In genomic region chr10:127380251-127380691, GRCm38 (mm10) we compare ENCODE assay signal across 8 mouse cellular contexts. TPM values are rescaled to one million over a fixed set of nuclear protein-coding genes. Genes with fewer than 3 reads are reported as not detected.
A peak's percentile ranks its signal among the peaks of the same experiment; 100 is the strongest.
DNase-seq lines count a peak whose midpoint lies in the region; ATAC-seq lines count a peak whose summit lies in the region.

R3hdm2 (plus strand) TSS chr10:127380327.

- peak within 1 kb of the TSS; percentile 65 for H3K27ac ChIP-seq in brown adipose tissue, adult 24 weeks (replicated peaks; ENCODE audit: low read depth, low read length)
- peak within 1 kb of the TSS; percentile 94 to 98 for H3K27ac ChIP-seq in heart, embryonic 14.5 days (replicated peaks in 1 of 2; ENCODE audit: control insufficient read depth in 1 of 2, insufficient read depth in 1 of 2, low read depth in 2 of 2, low read length in 2 of 2)
- H3K27ac ChIP-seq in liver, embryonic 13.5 days: peak within 1 kb of the TSS; percentile 84
- peak within 1 kb of the TSS; percentile 91 for H3K27ac ChIP-seq in stomach, embryonic 16.5 days (ENCODE audit: low read length)

- peak within 1 kb of the TSS; percentile 94 for H3K9ac ChIP-seq in heart, embryonic 14.5 days (ENCODE audit: low read length)
- peak within 1 kb of the TSS; percentile 92 for H3K9ac ChIP-seq in liver, embryonic 13.5 days
- peak within 1 kb of the TSS; percentile 95 for H3K9ac ChIP-seq in stomach, embryonic 16.5 days (ENCODE audit: low read length)

- H3K4me2 ChIP-seq in heart, embryonic 14.5 days (ENCODE audit: low read length): peak within 1 kb of the TSS; percentile 79
- peak within 1 kb of the TSS; percentile 92 for H3K4me2 ChIP-seq in liver, embryonic 13.5 days
- H3K4me2 ChIP-seq in stomach, embryonic 16.5 days (ENCODE audit: low read depth, low read length): peak within 1 kb of the TSS; percentile 64

- no peaks in the 10 kb centered on the region for H3K9me3 ChIP-seq in heart, embryonic 14.5 days (ENCODE audit: control insufficient read depth, low read length)
- H3K9me3 ChIP-seq in liver, embryonic 13.5 days (replicated peaks): no peaks in the 10 kb centered on the region
- no peaks in the 10 kb centered on the region for H3K9me3 ChIP-seq in stomach, embryonic 16.5 days (replicated peaks; ENCODE audit: control insufficient read depth, low read length)

- no peaks in the 10 kb centered on the region for H3K27me3 ChIP-seq in heart, embryonic 14.5 days (ENCODE audit: control insufficient read depth, insufficient read depth, low read length)
- no peaks in the 10 kb centered on the region for H3K27me3 ChIP-seq in liver, embryonic 13.5 days
- H3K27me3 ChIP-seq in stomach, embryonic 16.5 days (ENCODE audit: control insufficient read depth, insufficient read depth, low read length): no peaks in the 10 kb centered on the region

- peak; percentile 96 for DNase-seq in CD4-positive, CD25-positive, alpha-beta regulatory T cell, adult 2 months (ENCODE audit: low read depth, low spot score)
- DNase-seq in fibroblast of lung, adult 2 months (ENCODE audit: low read depth): peak; percentile 58
- peak; percentile 96 for DNase-seq in kidney, postnatal 14 days
- peak; percentile 82 for DNase-seq in liver, embryonic 13.5 days
- peak; percentile 97 for DNase-seq in neural tube, embryonic 10.5 days (ENCODE audit: extremely low spot score, low spot score)

- WGBS in heart, embryonic 14.5 days: under 1% methylated on average over 38 of the region's 53 CpGs
- under 1% methylated on average over 35 of the region's 53 CpGs for WGBS in liver, embryonic 13.5 days (ENCODE audit: insufficient replicate concordance)
- WGBS in stomach, embryonic 16.5 days: under 1% methylated on average over 43 of the region's 53 CpGs

- peak within 1 kb of the TSS; percentile 84 for H3K4me3 ChIP-seq in brown adipose tissue, adult 24 weeks (ENCODE audit: insufficient read depth, low read depth, low read length)
- peak within 1 kb of the TSS; percentile 64 to 71 for H3K4me3 ChIP-seq in heart, embryonic 14.5 days (ENCODE audit: control insufficient read depth in 1 of 2, insufficient read depth in 1 of 2, low read depth in 1 of 2, low read length in 2 of 2)
- H3K4me3 ChIP-seq in liver, embryonic 13.5 days (replicated peaks): peak within 1 kb of the TSS; percentile 82
- peak within 1 kb of the TSS; percentile 67 for H3K4me3 ChIP-seq in stomach, embryonic 16.5 days (replicated peaks; ENCODE audit: low read length)

- no peaks in the 10 kb centered on the region for H3K36me3 ChIP-seq in heart, embryonic 14.5 days (ENCODE audit: control insufficient read depth, insufficient read depth, low read length)
- peaks cover 3% of the 10 kb centered on the region; the same call in 1 of the 2 replicates for H3K36me3 ChIP-seq in liver, embryonic 13.5 days
- no peaks in the 10 kb centered on the region for H3K36me3 ChIP-seq in stomach, embryonic 16.5 days (ENCODE audit: control insufficient read depth, insufficient read depth, low read length)

- ATAC-seq in heart, embryonic 14.5 days (ENCODE audit: insufficient number of reproducible peaks, insufficient read depth, low FRiP score, low read depth): peak; percentile 97
- ATAC-seq in liver, embryonic 13.5 days (ENCODE audit: low read depth): peak; percentile 97
- ATAC-seq in stomach, embryonic 16.5 days (ENCODE audit: insufficient read depth, low FRiP score): peak; percentile 96

- peaks cover 5% of the 10 kb centered on the region for H3K4me1 ChIP-seq in brown adipose tissue, adult 24 weeks (ENCODE audit: control insufficient read depth, insufficient read depth, insufficient read length, low read length)
- H3K4me1 ChIP-seq in heart, embryonic 14.5 days (ENCODE audit: control insufficient read depth in 2 of 2, insufficient read depth in 2 of 2, low read length in 2 of 2): peaks cover 2 to 24% of the 10 kb centered on the region in 2 experiments
- H3K4me1 ChIP-seq in liver, embryonic 13.5 days (replicated peaks): peaks cover 27% of the 10 kb centered on the region
- peaks cover 7% of the 10 kb centered on the region; the same call in 1 of the 2 replicates for H3K4me1 ChIP-seq in stomach, embryonic 16.5 days (ENCODE audit: control insufficient read depth, insufficient read depth, low read length)

RNA-seq across cellular contexts. Expression of gene R3hdm2, which starts in this region (rescaled TPM):
- 70.7 and 78.5 TPM in 2 replicates for polyA plus RNA-seq in brown adipose tissue, adult 24 weeks (2012; ENCODE audit: insufficient read depth, insufficient read length, missing spikeins)
- polyA plus RNA-seq in heart, embryonic 14.5 days (2014; fragmentation: Nextera tagmentation; extraction: Ambion mirVana): 32.8 and 36.3 TPM in 2 replicates
- polyA plus RNA-seq in liver, embryonic 13.5 days (2015; fragmentation: Nextera tagmentation; extraction: Ambion mirVana): 14.4 and 15.3 TPM in 2 replicates
- 19.3 and 22.5 TPM in 2 replicates for polyA plus RNA-seq in stomach, embryonic 16.5 days (2015; fragmentation: Nextera tagmentation; extraction: Ambion mirVana)

Comparison
In these comparisons a context has a peak if more than half of its experiments do, and no peak if none do; other contexts are left out.
1. Peak in every context shown above with its lines: DNase-seq, ATAC-seq, H3K4me3 ChIP-seq and H3K27ac ChIP-seq.